Mouse (Mus musculus): Measurements from ENCODE around the gene S100a13. TPM values are rescaled to one million over a fixed set of nuclear protein-coding genes. Genes with fewer than 3 reads are reported as not detected.

The S100a13 gene
- polyA plus RNA-seq, 1 experiment = 74.6 TPM

GRCm38 (mm10) chr3:90475831-90476611 is 38.2 kb upstream of the S100a13 start, which contains the start of gene Ilf2:
TSS of gene Ilf2 (plus strand) at chr3:90476126.
- peak; percentile 93 for TF ChIP-seq POLR2A (IDR thresholded peaks at IDR 0.05; ENCODE audit: extremely low read depth, insufficient read depth, low read length)
- TF ChIP-seq CTCF (IDR thresholded peaks at IDR 0.05; ENCODE audit: extremely low read depth, insufficient read depth, low read length) = peak; percentile 55; the same call in 1 of the 2 replicates
- Histone ChIP-seq H3K4me3 (ENCODE audit: insufficient read depth, low read length) (peak within 1 kb of the TSS; percentile 54), H3K4me1 (ENCODE audit: control insufficient read depth, insufficient read depth, low read length) (peaks cover 1% of the 10 kb centered on the region; the same call in 1 of the 2 replicates), H3K27ac (ENCODE audit: insufficient read depth, low read length) (no peak within 1 kb of the TSS)

- Histone ChIP-seq H3K4me3 (ENCODE audit: insufficient read depth, low read length) (no peak overlapping the region), H3K4me1 (ENCODE audit: control insufficient read depth, insufficient read depth, low read length) (no peaks in the 10 kb centered on the region), H3K27ac (ENCODE audit: insufficient read depth, low read length) (no peak overlapping the region)
- TF ChIP-seq POLR2A (IDR thresholded peaks at IDR 0.05; ENCODE audit: extremely low read depth, insufficient read depth, low read length) (no peak), CTCF (IDR thresholded peaks at IDR 0.05; ENCODE audit: extremely low read depth, insufficient read depth, low read length) (no peak)
Observed at GRCm38 (mm10) chr3:90486998-90487397, 27.2 kb upstream of the S100a13 start.

GRCm38 (mm10) chr3:90488576-90488975 is 25.7 kb upstream of the S100a13 start:
- no peaks in the 10 kb centered on the region for H3K4me1 ChIP-seq (ENCODE audit: control insufficient read depth, insufficient read depth, low read length)
- no peak overlapping the region for H3K27ac ChIP-seq (ENCODE audit: insufficient read depth, low read length)
- no peak overlapping the region for H3K4me3 ChIP-seq (ENCODE audit: insufficient read depth, low read length)
- no peak for TF ChIP-seq CTCF (IDR thresholded peaks at IDR 0.05; ENCODE audit: extremely low read depth, insufficient read depth, low read length)
- no peak for TF ChIP-seq POLR2A (IDR thresholded peaks at IDR 0.05; ENCODE audit: extremely low read depth, insufficient read depth, low read length)

GRCm38 (mm10) chr3:90490696-90491256 is 23.5 kb upstream of the S100a13 start, which contains the start of gene Snapin:
TSS of gene Snapin (minus strand) at chr3:90491033.
- Histone ChIP-seq H3K4me3 (ENCODE audit: insufficient read depth, low read length) (peak within 1 kb of the TSS; percentile 55), H3K4me1 (ENCODE audit: control insufficient read depth, insufficient read depth, low read length) (no peaks in the 10 kb centered on the region), H3K27ac (ENCODE audit: insufficient read depth, low read length) (peak within 1 kb of the TSS; percentile 69)
- TF ChIP-seq CTCF (IDR thresholded peaks at IDR 0.05; ENCODE audit: extremely low read depth, insufficient read depth, low read length) (peak; percentile 62), POLR2A (IDR thresholded peaks at IDR 0.05; ENCODE audit: extremely low read depth, insufficient read depth, low read length) (peak; percentile 55; the same call in 1 of the 2 replicates)

DNA sequence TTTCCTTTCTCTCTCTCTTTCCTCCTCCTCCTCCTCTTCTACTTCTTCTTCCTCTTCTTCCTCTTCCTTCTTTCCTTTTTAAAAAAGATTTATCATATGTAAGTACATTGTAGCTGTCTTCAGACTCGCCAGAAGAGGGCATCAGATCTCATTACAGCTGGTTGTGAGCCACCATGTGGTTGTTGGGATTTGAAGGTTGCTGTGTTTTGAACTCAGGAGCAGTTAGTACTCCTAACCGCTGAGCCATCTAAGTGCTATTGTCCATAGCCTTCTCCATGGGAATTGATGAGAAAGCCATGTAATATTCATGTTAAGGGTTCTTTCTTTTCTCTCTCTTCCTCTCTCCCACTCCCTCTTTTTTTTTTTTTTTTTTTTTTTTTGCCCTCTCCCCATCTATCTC is 22.9 kb upstream of the S100a13 start:
- no peak overlapping the region; the same call in 1 of the 2 replicates for H3K4me3 ChIP-seq (ENCODE audit: insufficient read depth, low read length)
- no peak for TF ChIP-seq CTCF (IDR thresholded peaks at IDR 0.05; ENCODE audit: extremely low read depth, insufficient read depth, low read length)
- TF ChIP-seq POLR2A (IDR thresholded peaks at IDR 0.05; ENCODE audit: extremely low read depth, insufficient read depth, low read length) = no peak
- no peak overlapping the region for H3K27ac ChIP-seq (ENCODE audit: insufficient read depth, low read length)
- H3K4me1 ChIP-seq (ENCODE audit: control insufficient read depth, insufficient read depth, low read length) = no peaks in the 10 kb centered on the region

- no peak for TF ChIP-seq POLR2A (IDR thresholded peaks at IDR 0.05; ENCODE audit: extremely low read depth, insufficient read depth, low read length)
- no peak for TF ChIP-seq CTCF (IDR thresholded peaks at IDR 0.05; ENCODE audit: extremely low read depth, insufficient read depth, low read length)
- no peaks in the 10 kb centered on the region for H3K4me1 ChIP-seq (ENCODE audit: control insufficient read depth, insufficient read depth, low read length)
- no peak overlapping the region for H3K4me3 ChIP-seq (ENCODE audit: insufficient read depth, low read length)
- H3K27ac ChIP-seq (ENCODE audit: insufficient read depth, low read length) = no peak overlapping the region
Observed at GRCm38 (mm10) chr3:90493831-90494540, 20.2 kb upstream of the S100a13 start.

DNA sequence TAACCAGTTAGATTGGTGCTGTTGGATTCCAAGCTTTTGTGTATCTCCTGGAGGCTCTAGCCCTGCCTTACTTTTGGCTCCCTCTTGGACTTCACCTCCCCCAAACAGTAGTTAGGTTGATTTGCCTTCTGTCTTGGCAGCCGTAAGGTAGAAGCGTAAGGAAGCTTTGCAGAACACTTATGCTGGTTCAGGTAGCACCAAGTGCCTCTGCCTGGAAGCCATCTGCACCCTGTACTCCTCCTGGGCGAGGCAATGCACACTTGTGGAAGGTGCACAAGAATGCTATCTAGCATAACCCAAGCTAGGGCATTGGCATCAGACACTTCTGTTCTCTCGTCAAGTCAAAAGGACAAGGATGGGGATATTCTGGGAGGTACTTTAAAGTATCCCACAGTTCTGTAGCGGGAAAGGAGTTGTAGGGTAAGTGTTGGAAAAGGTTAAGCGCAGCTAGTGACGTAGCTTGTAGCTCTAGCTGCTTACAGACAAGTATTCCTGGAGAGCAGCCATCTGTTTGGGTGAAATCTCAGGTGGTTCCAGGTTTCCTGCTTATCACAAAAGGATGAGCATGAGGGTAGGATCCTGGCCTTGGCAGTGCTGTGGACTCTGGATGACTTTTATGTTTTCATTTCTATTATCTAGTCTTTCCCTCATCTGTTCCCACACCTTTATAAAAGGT is 18.2 kb upstream of the S100a13 start:
- TF ChIP-seq CTCF (IDR thresholded peaks at IDR 0.05; ENCODE audit: extremely low read depth, insufficient read depth, low read length) = no peak
- TF ChIP-seq POLR2A (IDR thresholded peaks at IDR 0.05; ENCODE audit: extremely low read depth, insufficient read depth, low read length) = 0 out of 2 replicates have a peak, but pooled peaks have one; percentile 1
- Histone ChIP-seq H3K4me3 (ENCODE audit: insufficient read depth, low read length) (no peak overlapping the region), H3K4me1 (ENCODE audit: control insufficient read depth, insufficient read depth, low read length) (no peaks in the 10 kb centered on the region), H3K27ac (ENCODE audit: insufficient read depth, low read length) (no peak overlapping the region)

DNA sequence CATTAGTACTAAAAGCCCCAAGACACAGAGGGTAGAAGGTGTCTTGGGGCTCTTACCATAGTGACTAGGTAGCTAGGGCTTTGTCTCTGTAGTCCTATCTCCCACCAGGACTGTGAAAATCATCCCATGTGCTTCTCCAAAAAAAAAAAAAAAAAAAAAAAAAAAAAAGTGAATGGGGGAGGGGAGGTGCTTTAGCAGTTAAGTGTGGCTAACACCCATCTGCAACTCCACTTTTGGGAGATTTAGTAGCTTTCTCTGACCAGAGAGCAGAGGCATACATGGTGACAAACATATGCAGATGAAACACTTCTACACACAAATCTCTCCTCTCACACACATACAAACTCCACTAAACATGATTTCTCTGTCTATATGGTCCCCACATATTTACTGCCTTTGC is 16.6 kb upstream of the S100a13 start:
- no peak overlapping the region for H3K27ac ChIP-seq (ENCODE audit: insufficient read depth, low read length)
- TF ChIP-seq POLR2A (IDR thresholded peaks at IDR 0.05; ENCODE audit: extremely low read depth, insufficient read depth, low read length) (no peak), CTCF (IDR thresholded peaks at IDR 0.05; ENCODE audit: extremely low read depth, insufficient read depth, low read length) (no peak)
- H3K4me3 ChIP-seq (ENCODE audit: insufficient read depth, low read length) = no peak overlapping the region
- no peaks in the 10 kb centered on the region for H3K4me1 ChIP-seq (ENCODE audit: control insufficient read depth, insufficient read depth, low read length)

GRCm38 (mm10) chr3:90503444-90503843 is 10.8 kb upstream of the S100a13 start:
- no peak for TF ChIP-seq CTCF (IDR thresholded peaks at IDR 0.05; ENCODE audit: extremely low read depth, insufficient read depth, low read length)
- no peak for TF ChIP-seq POLR2A (IDR thresholded peaks at IDR 0.05; ENCODE audit: extremely low read depth, insufficient read depth, low read length)
- Histone ChIP-seq H3K4me3 (ENCODE audit: insufficient read depth, low read length) (no peak overlapping the region), H3K27ac (ENCODE audit: insufficient read depth, low read length) (no peak overlapping the region), H3K4me1 (ENCODE audit: control insufficient read depth, insufficient read depth, low read length) (peaks cover 6% of the 10 kb centered on the region; the same call in 1 of the 2 replicates)
